Mouse (Mus musculus) midbrain, postnatal 0 days (tissue): ENCODE data around the gene Paf1. TPM values are rescaled to one million over a fixed set of nuclear protein-coding genes. Genes with fewer than 3 reads are reported as not detected.

Experiments used
- ATAC-seq: fragments of 200-750 bp; cut with Nextera tagmentation; 2 replicates; pipeline ENCODE4 v1.8.0; 2017; ENCODE audit warnings: moderate number of reproducible peaks, mild to moderate bottlenecking, moderate TSS enrichment, moderate library complexity; ENCODE audit not compliant: low FRiP score
- DNase-seq: peaks from one replicate; pipeline ENCODE4 v3.0.0-alpha.2; 2015; ENCODE audit warnings: low spot score
- H3K27ac ChIP-seq: fragments of 300-500 bp; sonication (generic); 2 replicates; pipeline ENCODE4 v1.5.1; 2014; ENCODE audit warnings: low read depth, mild to moderate bottlenecking, low read length, mixed read lengths
- H3K27me3 ChIP-seq: fragments of 300-500 bp; sonication (generic); 2 replicates; pipeline ENCODE4 v1.6.1; 2014; ENCODE audit warnings: low read length, control low read depth, mixed read lengths; ENCODE audit not compliant: insufficient read depth
- H3K36me3 ChIP-seq: fragments of 300-500 bp; sonication (generic); 2 replicates; pipeline ENCODE4 v1.6.1; 2014; ENCODE audit warnings: low read length, control low read depth, mixed read lengths; ENCODE audit not compliant: insufficient read depth
- H3K4me1 ChIP-seq: fragments of 300-500 bp; sonication (generic); 2 replicates; pipeline ENCODE4 v1.6.1; 2014; ENCODE audit warnings: mild to moderate bottlenecking, control low read depth, antibody characterized with exemption, low read length, mixed read lengths; ENCODE audit not compliant: insufficient read depth
- H3K4me2 ChIP-seq: fragments of 300-500 bp; sonication (generic); 2 replicates; pipeline ENCODE4 v1.6.1; 2014; ENCODE audit warnings: low read depth, mild to moderate bottlenecking, low read length, mixed read lengths; ENCODE audit not compliant: poor library complexity, severe bottlenecking
- H3K4me3 ChIP-seq: fragments of 300-500 bp; sonication (generic); 2 replicates; pipeline ENCODE4 v1.5.1; 2014; ENCODE audit warnings: low read depth, mild to moderate bottlenecking, low read length, moderate library complexity
- H3K9ac ChIP-seq: fragments of 300-500 bp; sonication (generic); replicated peaks from 2 replicates; pipeline ENCODE4 v1.6.1; 2014; ENCODE audit warnings: mild to moderate bottlenecking, low read length, moderate library complexity, mixed read lengths; ENCODE audit not compliant: poor library complexity, severe bottlenecking
- H3K9me3 ChIP-seq: fragments of 300-500 bp; sonication (generic); 2 replicates; pipeline ENCODE4 v1.6.1; 2016; ENCODE audit warnings: low read length, control low read depth
- CTCF ChIP-seq: IDR thresholded peaks from 2 replicates; pipeline ENCODE4 v1.5.1; 2016; ENCODE audit warnings: antibody characterized with exemption, mild to moderate bottlenecking
- WGBS: fragments of 180-500 bp; shearing (Covaris S2); extraction: QIAGEN DNeasy Blood & Tissue Kit; methylation state at CpG from one replicate; pipeline ENCODE4 v1.1.7; 2014; 5-methylcytosine and 5-hydroxymethylcytosine counted together
- polyA plus RNA-seq: library from polyadenylated mRNA; unstranded; fragments of >200 nt; fragmentation: Nextera tagmentation; extraction: Ambion mirVana; gene quantifications from 2 replicates; pipeline ENCODE4 v1.2.1, GENCODE M21; 2015
- total RNA-seq: library from RNA; depleted of rRNA; stranded (reverse); fragments of >200 nt; gene quantifications from 2 replicates; pipeline ENCODE4 v1.2.3, GENCODE M21; 2014

Gene Paf1
- total and polyA plus RNA-seq, 2 experiments from 2014 or later = 84.2 to 89.3 TPM

- ATAC-seq (peak; percentile 86), DNase-seq (peak; percentile 97)
- Histone ChIP-seq H3K27me3 (no peaks in the 10 kb centered on the region), H3K9me3 (no peaks in the 10 kb centered on the region), H3K9ac (peak within 1 kb of the TSS; percentile 73), H3K4me3 (peak within 1 kb of the TSS; percentile 77), H3K4me1 (peaks cover 18% of the 10 kb centered on the region; the same call in 1 of the 2 replicates), H3K4me2 (peak within 1 kb of the TSS; percentile 99), H3K36me3 (no peaks in the 10 kb centered on the region), H3K27ac (peak within 1 kb of the TSS; percentile 51)
- WGBS = under 1% methylated on average over 58 of the region's 66 CpGs
- TF ChIP-seq CTCF = peak; percentile 59
Observed at GRCm38 (mm10) chr7:28372251-28373108, 20.3 kb upstream of the Paf1 start, which contains the start of gene Plekhg2. TSS of gene Plekhg2 (minus strand) at chr7:28372599.

GRCm38 (mm10) chr7:28373131-28373581, 19.6 kb upstream of the Paf1 start:
- H3K27ac ChIP-seq = peak overlapping the region; percentile 51
- H3K9me3 ChIP-seq = no peaks in the 10 kb centered on the region
- H3K9ac ChIP-seq = no peak overlapping the region
- no peaks in the 10 kb centered on the region for H3K27me3 ChIP-seq
- peak overlapping the region; percentile 77 for H3K4me3 ChIP-seq
- TF ChIP-seq CTCF = peak; percentile 81
- H3K36me3 ChIP-seq = no peaks in the 10 kb centered on the region
- H3K4me1 ChIP-seq = peaks cover 18% of the 10 kb centered on the region; the same call in 1 of the 2 replicates
- peak; percentile 18 for ATAC-seq
- H3K4me2 ChIP-seq = peak overlapping the region; percentile 99
- WGBS = under 1% methylated on average over 9 of the region's 9 CpGs
- peak; percentile 92 for DNase-seq

DNA sequence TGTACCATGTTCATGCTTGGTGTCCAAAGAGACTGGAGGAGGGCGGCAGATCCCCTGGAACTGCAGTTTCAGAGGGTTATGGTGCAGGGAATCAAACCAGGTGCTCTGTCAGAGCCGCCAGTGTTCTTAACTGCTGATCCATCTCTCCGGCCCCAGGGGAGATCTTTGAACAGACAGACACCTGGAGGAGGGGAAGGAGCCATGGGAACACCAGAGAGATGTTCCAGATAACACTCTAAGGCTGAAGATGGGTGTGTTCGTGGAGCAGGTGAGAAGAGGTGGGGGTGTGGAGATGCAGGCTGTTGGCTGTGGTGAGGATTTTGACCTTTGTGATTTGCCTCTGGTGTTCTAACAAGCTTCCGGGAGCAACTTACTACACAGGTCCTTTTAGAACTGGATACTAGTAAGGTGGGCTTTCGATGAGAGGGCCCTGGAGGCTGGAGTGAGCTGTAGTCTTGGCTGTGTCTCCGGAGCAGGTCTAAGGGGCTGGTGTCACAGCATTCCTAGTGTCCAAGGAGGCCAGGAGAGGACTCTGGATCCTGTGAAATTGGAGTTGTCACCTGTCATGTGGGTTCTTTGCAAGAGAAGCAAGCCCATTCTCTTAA, 18.8 kb upstream of the Paf1 start:
- Histone ChIP-seq H3K9me3 (no peaks in the 10 kb centered on the region), H3K27me3 (no peaks in the 10 kb centered on the region), H3K9ac (no peak overlapping the region), H3K4me3 (no peak overlapping the region), H3K27ac (no peak overlapping the region), H3K4me2 (no peak overlapping the region), H3K36me3 (no peaks in the 10 kb centered on the region), H3K4me1 (peaks cover 18% of the 10 kb centered on the region; the same call in 1 of the 2 replicates)
- no peak for ATAC-seq
- TF ChIP-seq CTCF = no peak
- DNase-seq = no peak
- WGBS = 82% methylated on average over 7 of the region's 7 CpGs

DNA sequence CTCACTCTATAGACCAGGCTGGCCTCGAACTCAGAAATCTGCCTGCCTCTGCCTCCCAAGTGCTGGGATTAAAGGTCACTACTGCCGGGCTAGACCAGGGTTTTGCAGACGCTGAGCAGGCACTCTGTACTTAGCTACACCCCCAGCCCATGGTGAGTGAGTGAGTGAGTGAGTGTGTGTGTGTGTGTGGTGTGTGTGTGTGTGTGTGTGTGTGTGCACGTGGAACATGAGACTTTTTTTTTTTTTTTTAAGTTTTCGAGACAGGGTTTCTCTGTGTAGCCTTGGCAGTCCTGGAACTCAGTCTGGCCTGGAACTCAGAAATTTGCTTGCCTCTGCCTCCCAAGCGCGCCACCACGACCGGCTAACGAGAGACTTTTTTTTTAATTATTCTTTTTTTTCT, 18.1 kb upstream of the Paf1 start:
- 81% methylated on average over 10 of the region's 10 CpGs for WGBS
- Histone ChIP-seq H3K27ac (no peak overlapping the region), H3K9me3 (no peaks in the 10 kb centered on the region), H3K4me1 (peaks cover 18% of the 10 kb centered on the region; the same call in 1 of the 2 replicates), H3K4me2 (no peak overlapping the region), H3K27me3 (no peaks in the 10 kb centered on the region), H3K9ac (no peak overlapping the region), H3K4me3 (no peak overlapping the region), H3K36me3 (no peaks in the 10 kb centered on the region)
- DNase-seq (no peak), ATAC-seq (no peak)
- TF ChIP-seq CTCF = no peak

DNA sequence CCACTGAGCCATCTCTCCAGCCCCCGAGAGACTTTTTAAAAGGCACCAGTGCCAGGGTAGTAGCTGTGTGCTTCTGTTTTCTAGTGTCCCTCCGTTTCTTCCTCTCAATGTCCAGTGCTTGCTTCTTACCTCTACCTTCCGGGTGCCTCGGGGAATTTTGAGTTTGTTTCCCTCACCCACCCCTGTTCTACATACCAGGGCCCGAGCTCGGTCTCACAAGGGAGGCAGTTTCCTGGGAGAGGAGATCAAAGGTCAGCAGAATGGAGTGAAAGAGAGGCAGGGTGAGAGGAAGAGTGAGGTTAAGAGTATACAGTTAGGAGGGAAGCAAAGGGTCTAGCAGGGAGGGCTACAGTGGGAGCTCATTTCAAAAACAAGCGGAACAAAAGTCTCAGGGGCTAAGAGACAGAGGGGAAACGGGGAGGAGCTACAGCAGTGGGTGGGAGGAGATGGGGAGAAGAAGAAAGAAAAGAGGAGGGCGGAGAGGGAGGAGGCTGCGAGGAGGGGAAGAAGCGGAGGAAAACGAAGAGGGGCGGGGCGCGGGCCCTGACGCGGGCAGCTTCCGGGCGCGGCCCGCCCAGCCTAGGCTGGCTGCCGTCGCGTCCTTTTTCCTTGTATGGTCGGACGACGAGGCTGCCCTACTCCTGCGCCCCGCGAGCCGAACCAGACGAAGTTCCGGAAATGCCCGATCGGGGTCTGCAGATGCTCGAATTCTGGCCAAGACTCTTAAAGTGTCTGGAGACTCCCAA, 17.4 kb upstream of the Paf1 start:
- Histone ChIP-seq H3K36me3 (no peaks in the 10 kb centered on the region), H3K4me3 (peak overlapping the region; percentile 41), H3K4me1 (peaks cover 12% of the 10 kb centered on the region; the same call in 1 of the 2 replicates), H3K9me3 (no peaks in the 10 kb centered on the region), H3K27ac (peak overlapping the region; percentile 63), H3K4me2 (peak overlapping the region; percentile 76), H3K9ac (peak overlapping the region; percentile 24), H3K27me3 (no peaks in the 10 kb centered on the region)
- WGBS = 2% methylated on average over 32 of the region's 36 CpGs
- TF ChIP-seq CTCF = no peak
- DNase-seq (peak; percentile 85), ATAC-seq (peak; percentile 18; the same call in 1 of the 2 replicates)
